Mouse (Mus musculus) limb, embryonic 14.5 days (tissue): ENCODE measurements around the gene Blvrb. TPM values are rescaled to one million over a fixed set of nuclear protein-coding genes. Genes with fewer than 3 reads are reported as not detected.

ENCODE experiments used
- ATAC-seq: fragments of 200-750 bp; cut with Nextera tagmentation; 2 replicates; pipeline ENCODE4 v1.8.0; 2017; ENCODE audit warnings: low read depth, moderate number of reproducible peaks, moderate TSS enrichment; ENCODE audit not compliant: low FRiP score
- DNase-seq: peaks from one replicate; pipeline ENCODE4 v3.0.0-alpha.2; 2015; ENCODE audit warnings: low spot score
- H3K27ac ChIP-seq: fragments of 300-500 bp; sonication (generic); replicated peaks from 2 replicates; pipeline ENCODE4 v1.5.1; 2014; ENCODE audit warnings: low read depth, mild to moderate bottlenecking, low read length, moderate library complexity, mixed read lengths
- H3K27me3 ChIP-seq: fragments of 300-500 bp; sonication (generic); 2 replicates; pipeline ENCODE4 v1.6.1; 2014; ENCODE audit warnings: low read length, mixed read lengths; ENCODE audit not compliant: control insufficient read depth, insufficient read depth
- H3K36me3 ChIP-seq: fragments of 300-500 bp; sonication (generic); 2 replicates; pipeline ENCODE4 v1.6.1; 2014; ENCODE audit warnings: mild to moderate bottlenecking, low read length, moderate library complexity, mixed read lengths; ENCODE audit not compliant: control insufficient read depth, insufficient read depth
- H3K4me1 ChIP-seq: fragments of 300-500 bp; sonication (generic); 2 replicates; pipeline ENCODE4 v1.6.1; 2014; ENCODE audit warnings: antibody characterized with exemption, low read length, mixed read lengths; ENCODE audit not compliant: control insufficient read depth, insufficient read depth
- H3K4me2 ChIP-seq: fragments of 300-500 bp; sonication (generic); replicated peaks from 2 replicates; pipeline ENCODE4 v1.6.1; 2014; ENCODE audit warnings: low read depth, mild to moderate bottlenecking, low read length, moderate library complexity; ENCODE audit not compliant: severe bottlenecking
- H3K4me3 ChIP-seq: fragments of 300-500 bp; sonication (generic); replicated peaks from 2 replicates; pipeline ENCODE4 v1.5.1; 2014; ENCODE audit warnings: low read length
- H3K9ac ChIP-seq: fragments of 300-500 bp; sonication (generic); 2 replicates; pipeline ENCODE4 v1.6.1; 2014; ENCODE audit warnings: mild to moderate bottlenecking, low read depth, low read length, moderate library complexity; ENCODE audit not compliant: severe bottlenecking
- H3K9me3 ChIP-seq: fragments of 300-500 bp; sonication (generic); 2 replicates; pipeline ENCODE4 v1.6.1; 2016; ENCODE audit warnings: low read length; ENCODE audit not compliant: control insufficient read depth
- POLR2A ChIP-seq: fragments of 200-500 bp; IDR thresholded peaks from 2 replicates; pipeline ENCODE4 v1.8.0; 2012; ENCODE audit warnings: inconsistent platforms, mild to moderate bottlenecking, moderate library complexity, borderline replicate concordance; ENCODE audit not compliant: insufficient read depth, insufficient read length; ENCODE audit errors: extremely low read depth
- WGBS: fragments of 180-500 bp; shearing (Covaris S2); extraction: QIAGEN DNeasy Blood & Tissue Kit; methylation state at CpG from one replicate; pipeline ENCODE4 v1.1.7; 2014; 5-methylcytosine and 5-hydroxymethylcytosine counted together
- polyA plus RNA-seq, 2 experiments: library from polyadenylated mRNA; depleted of rRNA in 1 of 2; stranded (reverse) in 1 of 2; unstranded in 1 of 2; fragments of >200 nt; fragmentation: Nextera tagmentation in 1 of 2; extraction: Ambion mirVana in 1 of 2; gene quantifications; 2 replicates each; pipeline versions ENCODE4 v1.2.1 to v1.2.3; 2012 to 2014

Gene Blvrb
- polyA plus RNA-seq, 2 experiments, result 44.8 to 60.8 TPM

- Histone ChIP-seq H3K36me3 (no peaks in the 10 kb centered on the region), H3K9ac (no peak overlapping the region), H3K9me3 (no peaks in the 10 kb centered on the region), H3K4me3 (no peak overlapping the region), H3K27ac (no peak overlapping the region), H3K27me3 (no peaks in the 10 kb centered on the region), H3K4me1 (no peaks in the 10 kb centered on the region; the same call in 1 of the 2 replicates), H3K4me2 (no peak overlapping the region)
- WGBS, result 82% methylated on average over 2 of the region's 2 CpGs
- no peak for TF ChIP-seq POLR2A
- no peak for ATAC-seq
- DNase-seq, result no peak
These were observed 63.0 kb downstream of the Blvrb start for GRCm38 (mm10) chr7:27510809-27511208.

GRCm38 (mm10) chr7:27514961-27515360, 67.2 kb downstream of the Blvrb start:
- no peak for TF ChIP-seq POLR2A
- Histone ChIP-seq H3K4me3 (no peak overlapping the region), H3K4me1 (no peaks in the 10 kb centered on the region), H3K27ac (no peak overlapping the region), H3K9me3 (no peaks in the 10 kb centered on the region), H3K4me2 (no peak overlapping the region), H3K27me3 (no peaks in the 10 kb centered on the region), H3K9ac (no peak overlapping the region), H3K36me3 (peaks cover 8% of the 10 kb centered on the region; the same call in 1 of the 2 replicates)
- DNase-seq, result no peak
- no peak for ATAC-seq
- WGBS, result 71% methylated on average over 9 of the region's 9 CpGs

Other genes starting within 250 kb of the Blvrb start
- gene Itpkc, start 219.3 kb upstream of the Blvrb start, polyA plus RNA-seq (2012; rRNA removed), result 13.0 and 15.5 TPM in 2 replicates
- 9.6 and 11.5 TPM in 2 replicates for gene Itpkc, start 219.3 kb upstream of the Blvrb start, polyA plus RNA-seq (2014; fragmentation: Nextera tagmentation; extraction: Ambion mirVana)
- 43.4 and 58.3 TPM in 2 replicates for gene Coq8b, start 215.0 kb upstream of the Blvrb start, polyA plus RNA-seq (2012; rRNA removed)
- gene Coq8b, start 215.0 kb upstream of the Blvrb start, polyA plus RNA-seq (2014; fragmentation: Nextera tagmentation; extraction: Ambion mirVana), result 15.5 and 16.5 TPM in 2 replicates
- gene Numbl, start 189.5 kb upstream of the Blvrb start, polyA plus RNA-seq (2012; rRNA removed), result 83.6 and 119 TPM in 2 replicates
- gene Numbl, start 189.5 kb upstream of the Blvrb start, polyA plus RNA-seq (2014; fragmentation: Nextera tagmentation; extraction: Ambion mirVana), result 25.2 and 26.6 TPM in 2 replicates
- 86.0 and 107 TPM in 2 replicates for gene Ltbp4, start 110.3 kb upstream of the Blvrb start, polyA plus RNA-seq (2012; rRNA removed)
- gene Ltbp4, start 110.3 kb upstream of the Blvrb start, polyA plus RNA-seq (2014; fragmentation: Nextera tagmentation; extraction: Ambion mirVana), result 54.3 and 57.1 TPM in 2 replicates
- gene Shkbp1, start 92.0 kb upstream of the Blvrb start, polyA plus RNA-seq (2012; rRNA removed), result 58.7 and 80.6 TPM in 2 replicates
- 30.5 and 35.5 TPM in 2 replicates for gene Shkbp1, start 92.0 kb upstream of the Blvrb start, polyA plus RNA-seq (2014; fragmentation: Nextera tagmentation; extraction: Ambion mirVana)
- 0.32 TPM in 1 of 2 replicates, not detected in the other for gene Gm20479, start 90.6 kb upstream of the Blvrb start, polyA plus RNA-seq (2012; rRNA removed)
- gene Gm20479, start 90.6 kb upstream of the Blvrb start, polyA plus RNA-seq (2014; fragmentation: Nextera tagmentation; extraction: Ambion mirVana), result not detected in 2 replicates
- 0.60 and 0.64 TPM in 2 replicates for gene Sptbn4, start 292 bp upstream of the Blvrb start, polyA plus RNA-seq (2012; rRNA removed)
- 0.15 TPM in 2 replicates for gene Sptbn4, start 292 bp upstream of the Blvrb start, polyA plus RNA-seq (2014; fragmentation: Nextera tagmentation; extraction: Ambion mirVana)
- gene Sertad3, start 25.8 kb downstream of the Blvrb start, polyA plus RNA-seq (2012; rRNA removed), result 31.3 and 32.1 TPM in 2 replicates
- gene Sertad3, start 25.8 kb downstream of the Blvrb start, polyA plus RNA-seq (2014; fragmentation: Nextera tagmentation; extraction: Ambion mirVana), result 31.5 and 32.4 TPM in 2 replicates
- gene Sertad1, start 38.9 kb downstream of the Blvrb start, polyA plus RNA-seq (2012; rRNA removed), result 23.3 and 28.0 TPM in 2 replicates
- gene Sertad1, start 38.9 kb downstream of the Blvrb start, polyA plus RNA-seq (2014; fragmentation: Nextera tagmentation; extraction: Ambion mirVana), result 34.2 and 39.4 TPM in 2 replicates
- gene Prx, start 51.3 kb downstream of the Blvrb start, polyA plus RNA-seq (2012; rRNA removed), result 6.3 and 6.6 TPM in 2 replicates
- 2.1 and 2.5 TPM in 2 replicates for gene Prx, start 51.3 kb downstream of the Blvrb start, polyA plus RNA-seq (2014; fragmentation: Nextera tagmentation; extraction: Ambion mirVana)
- gene Hipk4, start 75.3 kb downstream of the Blvrb start, polyA plus RNA-seq (2012; rRNA removed), result 4.3 and 5.4 TPM in 2 replicates
- gene Hipk4, start 75.3 kb downstream of the Blvrb start, polyA plus RNA-seq (2014; fragmentation: Nextera tagmentation; extraction: Ambion mirVana), result 0.95 and 1.2 TPM in 2 replicates
- gene Pld3, start 105.2 kb downstream of the Blvrb start, polyA plus RNA-seq (2012; rRNA removed), result 147 and 193 TPM in 2 replicates
- 110 and 114 TPM in 2 replicates for gene Pld3, start 105.2 kb downstream of the Blvrb start, polyA plus RNA-seq (2014; fragmentation: Nextera tagmentation; extraction: Ambion mirVana)
- 39.8 and 49.0 TPM in 2 replicates for gene 2310022A10Rik, start 105.3 kb downstream of the Blvrb start, polyA plus RNA-seq (2012; rRNA removed)
- gene 2310022A10Rik, start 105.3 kb downstream of the Blvrb start, polyA plus RNA-seq (2014; fragmentation: Nextera tagmentation; extraction: Ambion mirVana), result 27.0 and 27.4 TPM in 2 replicates
- 96.6 and 110 TPM in 2 replicates for gene Akt2, start 143.6 kb downstream of the Blvrb start, polyA plus RNA-seq (2012; rRNA removed)
- 112 and 119 TPM in 2 replicates for gene Akt2, start 143.6 kb downstream of the Blvrb start, polyA plus RNA-seq (2014; fragmentation: Nextera tagmentation; extraction: Ambion mirVana)
- gene Ttc9b, start 205.9 kb downstream of the Blvrb start, polyA plus RNA-seq (2012; rRNA removed), result 0.14 and 0.24 TPM in 2 replicates
- 0.10 and 0.21 TPM in 2 replicates for gene Ttc9b, start 205.9 kb downstream of the Blvrb start, polyA plus RNA-seq (2014; fragmentation: Nextera tagmentation; extraction: Ambion mirVana)
- 34.4 and 42.9 TPM in 2 replicates for gene Map3k10, start 226.6 kb downstream of the Blvrb start, polyA plus RNA-seq (2012; rRNA removed)
- gene Map3k10, start 226.6 kb downstream of the Blvrb start, polyA plus RNA-seq (2014; fragmentation: Nextera tagmentation; extraction: Ambion mirVana), result 8.8 and 10.6 TPM in 2 replicates
- 1.9 and 3.2 TPM in 2 replicates for gene Zfp607b, start 241.4 kb downstream of the Blvrb start, polyA plus RNA-seq (2012; rRNA removed)
- 3.0 and 4.9 TPM in 2 replicates for gene Zfp607b, start 241.4 kb downstream of the Blvrb start, polyA plus RNA-seq (2014; fragmentation: Nextera tagmentation; extraction: Ambion mirVana)